Mouse (Mus musculus) forebrain, embryonic 14.5 days (tissue): ENCODE results near the gene Slc44a5. TPM values are rescaled to one million over a fixed set of nuclear protein-coding genes. Genes with fewer than 3 reads are reported as not detected.
A peak's percentile ranks its signal among the peaks of the same experiment; 100 is the strongest.

Experiments
- ATAC-seq: fragments of 200-750 bp; cut with Nextera tagmentation; 2 replicates; pipeline ENCODE4 v1.8.0; 2017; ENCODE audit warnings: mild to moderate bottlenecking, moderate library complexity
- DNase-seq: peaks from one replicate; pipeline ENCODE4 v3.0.0-alpha.2; 2015; ENCODE audit warnings: low spot score
- H3K27ac ChIP-seq: fragments of 300-500 bp; sonication (generic); 2 replicates; pipeline ENCODE4 v1.5.1; 2014; ENCODE audit warnings: low read depth, mild to moderate bottlenecking, control low read depth, low read length, moderate library complexity
- H3K27me3 ChIP-seq: fragments of 300-500 bp; sonication (generic); replicated peaks from 2 replicates; pipeline ENCODE4 v1.6.1; 2014; ENCODE audit warnings: low read length, control low read depth, mixed read lengths; ENCODE audit not compliant: control insufficient read depth, insufficient read depth
- H3K36me3 ChIP-seq: fragments of 300-500 bp; sonication (generic); 2 replicates; pipeline ENCODE4 v1.6.1; 2014; ENCODE audit warnings: low read length, control low read depth; ENCODE audit not compliant: control insufficient read depth, insufficient read depth
- H3K4me1 ChIP-seq: fragments of 300-500 bp; sonication (generic); 2 replicates; pipeline ENCODE4 v1.6.1; 2014; ENCODE audit warnings: antibody characterized with exemption, low read length, control low read depth; ENCODE audit not compliant: control insufficient read depth, insufficient read depth
- H3K4me2 ChIP-seq: fragments of 300-500 bp; sonication (generic); 2 replicates; pipeline ENCODE4 v1.6.1; 2014; ENCODE audit warnings: mild to moderate bottlenecking, control low read depth, low read length
- H3K4me3 ChIP-seq: fragments of 300-500 bp; sonication (generic); 2 replicates; pipeline ENCODE4 v1.5.1; 2014; ENCODE audit warnings: low read depth, low read length, control low read depth
- H3K9ac ChIP-seq: fragments of 300-500 bp; sonication (generic); 2 replicates; pipeline ENCODE4 v1.6.1; 2014; ENCODE audit warnings: mild to moderate bottlenecking, low read length, control low read depth, moderate library complexity
- H3K9me3 ChIP-seq: fragments of 300-500 bp; sonication (generic); replicated peaks from 2 replicates; pipeline ENCODE4 v1.6.1; 2016; ENCODE audit warnings: low read length, control low read depth, mixed read lengths; ENCODE audit not compliant: control insufficient read depth
- WGBS: fragments of 180-500 bp; shearing (Covaris S2); extraction: QIAGEN DNeasy Blood & Tissue Kit; methylation state at CpG from one replicate; pipeline ENCODE4 v1.1.7; 2014; 5-methylcytosine and 5-hydroxymethylcytosine counted together
- polyA plus RNA-seq: library from polyadenylated mRNA; unstranded; fragments of >200 nt; fragmentation: Nextera tagmentation; extraction: Ambion mirVana; gene quantifications from 2 replicates; pipeline ENCODE4 v1.2.1, GENCODE M21; 2014

The Slc44a5 gene
- polyA plus RNA-seq, 1 experiment from 2014 or later, result 10.5 TPM

DNA sequence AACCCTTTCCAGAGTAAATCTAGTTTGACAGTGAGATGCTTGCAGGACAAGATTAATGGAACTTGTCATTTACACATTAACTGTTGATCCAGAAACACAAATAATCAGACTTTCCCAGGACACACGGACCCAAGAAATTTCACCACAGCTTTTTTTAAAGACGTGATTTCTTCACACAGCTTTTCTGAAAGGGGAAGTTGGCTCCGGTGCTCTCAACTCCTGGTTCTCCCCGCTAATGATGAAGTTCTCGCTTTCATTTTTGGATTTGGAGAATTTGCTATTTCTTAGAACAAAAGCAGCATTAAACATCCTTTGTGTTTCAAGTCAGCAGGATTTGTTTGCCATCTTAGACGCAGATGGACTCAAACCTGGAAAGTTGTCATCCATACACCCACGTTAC, 2.6 kb downstream of the Slc44a5 start:
- H3K4me1 ChIP-seq, result peaks cover 13% of the 10 kb centered on the region
- peak overlapping the region; percentile 69; the same call in 1 of the 2 replicates for H3K27ac ChIP-seq
- H3K27me3 ChIP-seq, result no peaks in the 10 kb centered on the region
- no peaks in the 10 kb centered on the region for H3K9me3 ChIP-seq
- ATAC-seq, result no peak
- DNase-seq, result no peak
- no peak overlapping the region for H3K4me2 ChIP-seq
- 78% methylated on average over 7 of the region's 7 CpGs for WGBS
- no peaks in the 10 kb centered on the region for H3K36me3 ChIP-seq
- H3K9ac ChIP-seq, result no peak overlapping the region
- H3K4me3 ChIP-seq, result no peak overlapping the region

DNA sequence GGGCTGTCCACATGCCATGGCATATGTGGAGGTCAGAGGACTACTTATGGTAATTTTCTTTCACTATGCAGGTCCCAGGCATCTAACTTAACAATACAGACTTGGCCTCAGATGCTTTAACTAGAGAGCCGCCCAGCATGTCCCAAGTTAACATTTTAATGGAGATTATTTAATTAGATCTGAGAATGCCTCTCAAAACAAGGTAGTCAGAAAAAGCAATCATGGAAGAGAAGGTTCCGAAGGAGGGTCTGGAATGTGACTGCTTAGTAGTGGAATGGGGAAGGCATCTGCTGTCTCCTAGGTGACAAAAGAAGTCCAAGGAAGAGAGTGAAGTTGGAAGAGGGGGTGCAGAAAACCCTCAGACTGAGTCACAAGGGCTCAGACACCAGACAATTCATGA, 7.4 kb downstream of the Slc44a5 start:
- no peak overlapping the region for H3K4me2 ChIP-seq
- no peaks in the 10 kb centered on the region for H3K36me3 ChIP-seq
- ATAC-seq, result no peak
- DNase-seq, result no peak
- H3K9ac ChIP-seq, result no peak overlapping the region
- no peaks in the 10 kb centered on the region for H3K27me3 ChIP-seq
- H3K27ac ChIP-seq, result no peak overlapping the region
- no peaks in the 10 kb centered on the region for H3K9me3 ChIP-seq
- H3K4me3 ChIP-seq, result no peak overlapping the region
- 0 out of 2 replicates have a peak, but pooled peaks cover 2% of the 10 kb centered on the region for H3K4me1 ChIP-seq
- WGBS, result 22% methylated on average over 2 of the region's 2 CpGs

- no peak overlapping the region for H3K9ac ChIP-seq
- no peaks in the 10 kb centered on the region for H3K36me3 ChIP-seq
- ATAC-seq, result peak; percentile 18; the same call in 1 of the 2 replicates
- no peaks in the 10 kb centered on the region for H3K9me3 ChIP-seq
- 0 out of 2 replicates have a peak, but pooled peaks cover 2% of the 10 kb centered on the region for H3K4me1 ChIP-seq
- no peaks in the 10 kb centered on the region for H3K27me3 ChIP-seq
- H3K4me2 ChIP-seq, result no peak overlapping the region
- peak; percentile 50 for DNase-seq
- no peak overlapping the region for H3K27ac ChIP-seq
- H3K4me3 ChIP-seq, result no peak overlapping the region
- WGBS, result 44% methylated on average over 10 of the region's 10 CpGs
Measured at GRCm38 (mm10) chr3:153984428-153985340, 11.4 kb downstream of the Slc44a5 start.

DNA sequence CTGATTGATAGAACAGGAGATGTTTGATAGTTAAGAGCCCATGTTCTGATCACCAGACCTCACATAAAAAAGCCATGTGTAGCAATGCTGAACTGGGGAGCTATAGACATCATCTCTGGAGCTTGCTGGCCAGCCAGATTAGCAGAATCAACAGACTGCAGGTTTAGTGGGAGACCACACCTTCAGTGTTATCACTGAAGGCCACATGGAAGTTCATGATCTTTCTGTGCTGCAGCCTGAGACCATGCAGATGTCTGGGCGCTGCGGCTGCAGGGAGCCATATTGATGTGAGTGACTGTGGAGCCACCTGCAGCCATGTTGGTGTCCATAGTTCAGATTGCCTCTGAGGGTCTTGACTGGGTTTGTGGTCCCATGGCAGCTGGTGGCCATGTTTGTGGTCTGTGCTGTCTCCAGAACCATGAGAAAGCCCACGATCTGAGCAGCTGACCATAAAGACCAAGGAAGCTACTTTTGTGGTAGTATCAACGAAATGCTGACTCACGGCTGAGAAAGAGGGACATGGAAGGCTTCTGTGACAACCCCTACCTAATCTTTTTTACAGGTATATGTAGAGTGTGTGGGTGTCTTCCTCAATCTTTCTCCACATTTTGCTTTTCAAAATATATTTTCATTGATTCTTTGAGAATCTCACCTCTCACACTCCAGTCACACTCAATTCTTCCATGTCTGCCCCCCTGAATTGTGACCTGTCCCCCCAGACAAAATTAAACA, 26.7 kb downstream of the Slc44a5 start:
- H3K27ac ChIP-seq, result no peak overlapping the region
- 95% methylated on average over 5 of the region's 5 CpGs for WGBS
- ATAC-seq (no peak), DNase-seq (no peak)
- no peaks in the 10 kb centered on the region for H3K27me3 ChIP-seq
- no peaks in the 10 kb centered on the region for H3K9me3 ChIP-seq
- H3K4me3 ChIP-seq, result no peak overlapping the region
- no peaks in the 10 kb centered on the region for H3K36me3 ChIP-seq
- H3K4me2 ChIP-seq, result no peak overlapping the region
- H3K9ac ChIP-seq, result no peak overlapping the region
- no peaks in the 10 kb centered on the region for H3K4me1 ChIP-seq

DNA sequence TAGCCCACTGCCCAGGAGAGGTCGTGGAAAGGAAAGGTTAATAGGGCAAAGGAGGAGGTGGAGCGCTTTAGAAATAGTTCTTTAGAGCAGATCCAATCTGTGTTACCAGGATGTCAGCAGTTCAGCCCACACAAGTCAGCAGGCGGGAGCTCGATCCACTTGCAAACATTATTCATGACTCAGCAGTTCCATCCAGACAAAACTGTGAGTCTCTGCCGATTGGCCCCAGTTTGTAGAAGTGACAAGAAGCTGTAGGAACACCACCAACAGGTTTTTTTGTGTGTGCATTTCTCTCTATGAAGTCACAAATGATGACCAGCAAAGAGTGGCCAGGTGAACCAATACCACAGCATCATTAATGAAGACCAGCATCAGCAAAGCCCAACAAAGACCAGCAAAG, 28.1 kb downstream of the Slc44a5 start:
- no peak overlapping the region for H3K9ac ChIP-seq
- no peaks in the 10 kb centered on the region for H3K4me1 ChIP-seq
- DNase-seq, result no peak
- WGBS, result 82% methylated on average over 5 of the region's 5 CpGs
- no peaks in the 10 kb centered on the region for H3K27me3 ChIP-seq
- no peak for ATAC-seq
- H3K9me3 ChIP-seq, result no peaks in the 10 kb centered on the region
- H3K36me3 ChIP-seq, result no peaks in the 10 kb centered on the region
- H3K4me2 ChIP-seq, result no peak overlapping the region
- no peak overlapping the region for H3K4me3 ChIP-seq
- no peak overlapping the region for H3K27ac ChIP-seq

- no peak overlapping the region for H3K4me3 ChIP-seq
- ATAC-seq (no peak), DNase-seq (no peak)
- no peak overlapping the region for H3K9ac ChIP-seq
- no peaks in the 10 kb centered on the region for H3K27me3 ChIP-seq
- H3K36me3 ChIP-seq, result no peaks in the 10 kb centered on the region
- no peak overlapping the region for H3K4me2 ChIP-seq
- H3K27ac ChIP-seq, result no peak overlapping the region
- no peaks in the 10 kb centered on the region for H3K9me3 ChIP-seq
- 81% methylated on average over 4 of the region's 4 CpGs for WGBS
- no peaks in the 10 kb centered on the region for H3K4me1 ChIP-seq
Measured at GRCm38 (mm10) chr3:154046876-154047275, 73.6 kb downstream of the Slc44a5 start.

DNA sequence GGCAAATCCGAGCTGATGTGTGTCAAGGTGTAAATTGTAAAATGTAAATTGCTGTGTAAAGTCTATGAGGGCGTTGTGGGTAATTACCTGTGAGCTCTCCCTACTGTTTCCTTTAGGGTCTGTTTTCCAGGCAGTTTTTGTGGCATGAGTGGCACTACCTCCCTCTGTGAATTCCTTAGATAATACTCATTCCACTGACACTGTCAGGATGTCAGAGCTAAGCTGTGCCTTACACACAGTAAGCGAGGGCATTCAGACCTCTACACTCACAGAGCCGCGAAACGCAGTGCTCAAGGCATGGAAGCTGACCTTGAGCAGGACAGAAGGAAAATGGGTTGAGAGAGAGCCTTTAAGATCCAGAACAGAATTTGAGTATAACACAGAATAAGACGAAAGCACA, 80.1 kb downstream of the Slc44a5 start:
- Histone ChIP-seq H3K36me3 (no peaks in the 10 kb centered on the region), H3K9ac (no peak overlapping the region), H3K9me3 (no peaks in the 10 kb centered on the region), H3K27ac (no peak overlapping the region), H3K4me3 (no peak overlapping the region), H3K4me2 (no peak overlapping the region), H3K27me3 (no peaks in the 10 kb centered on the region), H3K4me1 (no peaks in the 10 kb centered on the region)
- 81% methylated on average over 7 of the region's 7 CpGs for WGBS
- no peak for DNase-seq
- ATAC-seq, result no peak

DNA sequence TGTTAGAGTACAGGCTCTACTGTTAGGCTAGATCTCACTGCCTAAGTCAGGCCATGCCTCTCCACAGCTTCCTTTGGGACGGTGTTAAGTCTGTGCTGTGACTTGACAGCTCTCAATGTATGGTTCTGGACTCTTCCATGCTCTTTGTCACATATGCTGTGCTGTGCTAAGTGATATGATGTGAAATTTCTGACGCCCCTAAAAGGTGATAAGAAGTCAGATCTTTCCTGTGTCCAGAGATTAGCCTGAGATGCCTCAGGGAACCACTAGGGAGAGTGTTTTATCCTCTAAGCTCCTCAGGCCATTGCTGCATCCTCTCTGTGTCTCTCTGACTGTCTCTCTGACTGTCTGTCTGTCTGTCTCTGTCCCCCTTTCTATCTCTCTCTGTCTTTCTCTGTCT, 84.2 kb downstream of the Slc44a5 start:
- Histone ChIP-seq H3K4me2 (no peak overlapping the region), H3K36me3 (no peaks in the 10 kb centered on the region), H3K27me3 (no peaks in the 10 kb centered on the region), H3K9me3 (no peaks in the 10 kb centered on the region), H3K9ac (no peak overlapping the region), H3K4me3 (no peak overlapping the region), H3K27ac (no peak overlapping the region), H3K4me1 (no peaks in the 10 kb centered on the region)
- ATAC-seq, result no peak
- DNase-seq, result no peak
- 89% methylated on average over 2 of the region's 2 CpGs for WGBS

DNA sequence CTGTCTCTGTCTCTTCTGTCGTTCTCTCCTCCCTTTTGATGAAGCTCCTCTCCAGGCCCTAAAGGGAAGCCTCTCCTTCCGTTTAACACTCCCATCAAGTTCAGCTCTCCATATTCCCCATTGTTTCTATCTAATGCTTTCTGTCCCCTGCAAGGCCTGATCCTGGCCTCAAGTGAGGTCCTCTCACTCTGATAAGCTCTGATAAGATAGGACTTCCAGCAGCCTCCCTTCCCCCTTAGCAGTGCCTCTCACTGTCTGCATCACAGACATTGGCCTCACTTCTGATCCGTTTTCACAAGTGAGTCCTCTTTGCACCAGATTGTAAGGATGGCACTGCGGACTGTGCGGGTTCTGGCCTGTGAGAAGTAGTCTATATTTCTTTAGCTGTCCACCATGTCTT, 85.0 kb downstream of the Slc44a5 start:
- Histone ChIP-seq H3K27me3 (no peaks in the 10 kb centered on the region), H3K9ac (no peak overlapping the region), H3K27ac (no peak overlapping the region), H3K9me3 (no peaks in the 10 kb centered on the region), H3K36me3 (no peaks in the 10 kb centered on the region), H3K4me3 (no peak overlapping the region), H3K4me1 (no peaks in the 10 kb centered on the region), H3K4me2 (no peak overlapping the region)
- ATAC-seq, result no peak
- no peak for DNase-seq
- WGBS, result 85% methylated on average over 5 of the region's 5 CpGs
